Mouse (Mus musculus) intestine, embryonic 16.5 days (tissue): ENCODE measurements around the gene Chd9. TPM values are rescaled to one million over a fixed set of nuclear protein-coding genes. Genes with fewer than 3 reads are reported as not detected.

ENCODE experiments used
- ATAC-seq: fragments of 200-750 bp; cut with Nextera tagmentation; 2 replicates; pipeline ENCODE4 v1.8.0; 2017; ENCODE audit warnings: moderate TSS enrichment, moderate library complexity
- H3K27ac ChIP-seq: fragments of 300-500 bp; sonication (generic); 2 replicates; pipeline ENCODE4 v1.5.1; 2014; ENCODE audit warnings: mild to moderate bottlenecking, low read length
- H3K27me3 ChIP-seq: fragments of 300-500 bp; sonication (generic); replicated peaks from 2 replicates; pipeline ENCODE4 v1.6.1; 2014; ENCODE audit warnings: low read length, control low read depth, mixed read lengths; ENCODE audit not compliant: control insufficient read depth, insufficient read depth
- H3K36me3 ChIP-seq: fragments of 300-500 bp; sonication (generic); 2 replicates; pipeline ENCODE4 v1.6.1; 2014; ENCODE audit warnings: low read length, control low read depth; ENCODE audit not compliant: control insufficient read depth, insufficient read depth
- H3K4me1 ChIP-seq: fragments of 300-500 bp; sonication (generic); 2 replicates; pipeline ENCODE4 v1.6.1; 2014; ENCODE audit warnings: low read length, control low read depth, mixed read lengths; ENCODE audit not compliant: control insufficient read depth, insufficient read depth
- H3K4me2 ChIP-seq: fragments of 300-500 bp; sonication (generic); 2 replicates; pipeline ENCODE4 v1.6.1; 2014; ENCODE audit warnings: low read depth, low read length, control low read depth
- H3K4me3 ChIP-seq: fragments of 300-500 bp; sonication (generic); 2 replicates; pipeline ENCODE4 v1.5.1; 2014; ENCODE audit warnings: mild to moderate bottlenecking, low read length
- H3K9ac ChIP-seq: fragments of 300-500 bp; sonication (generic); 2 replicates; pipeline ENCODE4 v1.6.1; 2014; ENCODE audit warnings: low read depth, low read length
- H3K9me3 ChIP-seq: fragments of 300-500 bp; sonication (generic); 2 replicates; pipeline ENCODE4 v1.6.1; 2016; ENCODE audit warnings: low read length, control low read depth; ENCODE audit not compliant: control insufficient read depth
- WGBS: fragments of 180-500 bp; shearing (Covaris S2); extraction: QIAGEN DNeasy Blood & Tissue Kit; methylation state at CpG from one replicate; pipeline ENCODE4 v1.1.7; 2014; 5-methylcytosine and 5-hydroxymethylcytosine counted together
- polyA plus RNA-seq: library from polyadenylated mRNA; unstranded; fragments of >200 nt; fragmentation: Nextera tagmentation; extraction: Ambion mirVana; gene quantifications from 2 replicates; pipeline ENCODE4 v1.2.1, GENCODE M21; 2015

The Chd9 gene
- polyA plus RNA-seq, 1 experiment from 2014 or later: 283 TPM

GRCm38 (mm10) chr8:91054418-91054817 is 226.3 kb downstream of the Chd9 start:
- no peak overlapping the region for H3K4me2 ChIP-seq
- WGBS: 84% methylated on average over 4 of the region's 4 CpGs
- no peaks in the 10 kb centered on the region for H3K27me3 ChIP-seq

DNA sequence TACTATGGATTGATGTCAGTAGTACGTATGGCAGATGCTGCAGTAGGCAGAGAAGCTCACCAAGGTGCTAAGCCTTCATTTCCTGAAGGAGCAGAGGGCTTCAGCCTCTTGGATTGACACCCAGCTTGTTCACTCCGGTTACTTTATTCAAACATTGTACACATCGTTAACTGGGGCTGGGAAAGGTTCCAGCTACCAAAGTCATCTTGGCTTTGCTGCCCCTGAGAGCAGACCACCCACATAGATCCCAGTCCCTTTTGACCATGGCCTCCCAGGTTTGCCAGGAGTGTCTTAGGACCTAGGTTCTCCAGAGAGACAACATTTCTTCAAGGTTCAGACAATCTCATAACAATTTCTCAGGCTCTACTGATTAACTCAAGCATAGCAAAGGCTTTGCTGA is 228.7 kb downstream of the Chd9 start:
- WGBS: 37% methylated on average over 3 of the region's 3 CpGs
- Histone ChIP-seq H3K27me3 (no peaks in the 10 kb centered on the region), H3K9me3 (no peaks in the 10 kb centered on the region), H3K4me2 (no peak overlapping the region), H3K9ac (no peak overlapping the region), H3K36me3 (no peaks in the 10 kb centered on the region; the same call in 1 of the 2 replicates), H3K27ac (no peak overlapping the region), H3K4me3 (no peak overlapping the region), H3K4me1 (no peaks in the 10 kb centered on the region; the same call in 1 of the 2 replicates)
- ATAC-seq: no peak

More at GRCm38 (mm10) chr8:91054418-91054817, 226.3 kb downstream of the Chd9 start:
- Histone ChIP-seq H3K9me3 (no peaks in the 10 kb centered on the region), H3K4me1 (0 out of 2 replicates have a peak, but pooled peaks cover 2% of the 10 kb centered on the region), H3K36me3 (peaks cover 5% of the 10 kb centered on the region; the same call in 1 of the 2 replicates), H3K9ac (no peak overlapping the region), H3K4me3 (no peak overlapping the region), H3K27ac (no peak overlapping the region)
- no peak for ATAC-seq

DNA sequence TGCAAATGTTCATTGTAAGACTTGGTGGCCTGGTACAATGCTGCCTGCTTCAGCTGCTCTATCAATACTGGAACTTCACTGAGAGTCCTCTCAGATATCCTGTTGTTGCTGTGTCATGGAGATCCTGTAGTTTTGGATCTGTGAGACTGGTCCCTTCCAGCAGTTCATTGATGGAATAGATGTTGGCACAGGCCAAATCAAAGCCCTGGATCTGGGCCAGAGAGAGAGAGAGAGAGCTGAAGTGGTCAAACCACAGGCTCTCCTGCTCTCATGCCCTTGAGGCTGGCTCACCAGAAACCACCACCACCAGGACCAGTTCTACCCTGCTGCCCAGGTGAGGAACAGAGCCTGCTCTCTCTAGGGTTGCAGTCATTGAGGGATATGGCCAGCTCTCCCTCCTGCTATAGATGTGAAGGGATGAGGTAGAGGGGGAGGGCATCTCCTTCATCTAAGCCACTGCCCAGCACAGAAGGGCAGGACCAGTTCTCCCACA is 231.0 kb downstream of the Chd9 start:
- Histone ChIP-seq H3K9ac (no peak overlapping the region), H3K4me1 (no peaks in the 10 kb centered on the region; the same call in 1 of the 2 replicates), H3K36me3 (no peaks in the 10 kb centered on the region), H3K27ac (no peak overlapping the region), H3K4me2 (no peak overlapping the region), H3K27me3 (no peaks in the 10 kb centered on the region), H3K9me3 (no peaks in the 10 kb centered on the region), H3K4me3 (no peak overlapping the region)
- ATAC-seq: no peak

GRCm38 (mm10) chr8:91059884-91060510 is 231.8 kb downstream of the Chd9 start:
- Histone ChIP-seq H3K9me3 (no peaks in the 10 kb centered on the region), H3K27me3 (no peaks in the 10 kb centered on the region), H3K36me3 (no peaks in the 10 kb centered on the region), H3K4me3 (no peak overlapping the region), H3K4me1 (no peaks in the 10 kb centered on the region; the same call in 1 of the 2 replicates), H3K4me2 (no peak overlapping the region), H3K9ac (no peak overlapping the region), H3K27ac (no peak overlapping the region)
- 83% methylated on average over 7 of the region's 7 CpGs for WGBS
- ATAC-seq: no peak

GRCm38 (mm10) chr8:91060555-91061471 is 232.7 kb downstream of the Chd9 start:
- Histone ChIP-seq H3K27me3 (no peaks in the 10 kb centered on the region), H3K4me3 (no peak overlapping the region), H3K4me2 (0 out of 2 replicates have a peak overlapping the region, but pooled peaks have one; percentile 7), H3K9me3 (no peaks in the 10 kb centered on the region), H3K27ac (no peak overlapping the region), H3K4me1 (no peaks in the 10 kb centered on the region; the same call in 1 of the 2 replicates), H3K9ac (no peak overlapping the region), H3K36me3 (no peaks in the 10 kb centered on the region)
- peak; percentile 50; the same call in 1 of the 2 replicates for ATAC-seq
- WGBS: 75% methylated on average over 19 of the region's 19 CpGs

- ATAC-seq: no peak
- WGBS: 49% methylated on average over 4 of the region's 4 CpGs
- peaks cover 3% of the 10 kb centered on the region; the same call in 1 of the 2 replicates for H3K4me1 ChIP-seq
- H3K4me3 ChIP-seq: no peak overlapping the region
- H3K9me3 ChIP-seq: no peaks in the 10 kb centered on the region
- no peaks in the 10 kb centered on the region for H3K27me3 ChIP-seq
- H3K9ac ChIP-seq: no peak overlapping the region
- no peak overlapping the region for H3K4me2 ChIP-seq
- no peaks in the 10 kb centered on the region for H3K36me3 ChIP-seq
- no peak overlapping the region for H3K27ac ChIP-seq
These were observed 237.0 kb downstream of the Chd9 start for GRCm38 (mm10) chr8:91065179-91065578.

DNA sequence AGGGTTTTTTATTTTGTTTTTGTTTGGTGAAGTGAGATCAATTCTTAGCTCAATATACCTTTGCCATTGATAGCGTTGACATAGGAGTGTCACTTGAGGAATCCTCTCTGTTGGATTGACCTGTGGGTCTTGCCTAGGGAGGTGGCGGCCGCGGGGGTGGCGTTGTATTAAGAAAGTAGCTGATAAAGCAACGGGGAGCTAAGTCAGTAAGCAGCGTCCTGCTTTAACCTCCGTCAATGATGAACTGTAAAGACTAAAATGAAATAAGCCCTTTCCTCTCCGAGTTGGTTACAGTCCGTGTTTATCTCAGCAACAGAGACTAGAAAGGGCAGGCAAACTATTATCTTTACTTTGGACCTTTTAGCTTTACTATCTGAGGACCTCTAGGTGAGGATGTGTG is 241.3 kb downstream of the Chd9 start:
- Histone ChIP-seq H3K4me3 (peak overlapping the region; percentile 78), H3K36me3 (no peaks in the 10 kb centered on the region), H3K4me1 (peaks cover 8% of the 10 kb centered on the region), H3K27me3 (no peaks in the 10 kb centered on the region), H3K27ac (no peak overlapping the region), H3K9ac (peak overlapping the region; percentile 39; the same call in 1 of the 2 replicates), H3K4me2 (peak overlapping the region; percentile 63), H3K9me3 (no peaks in the 10 kb centered on the region)
- peak; percentile 26 for ATAC-seq
- 6% methylated on average over 10 of the region's 10 CpGs for WGBS

DNA sequence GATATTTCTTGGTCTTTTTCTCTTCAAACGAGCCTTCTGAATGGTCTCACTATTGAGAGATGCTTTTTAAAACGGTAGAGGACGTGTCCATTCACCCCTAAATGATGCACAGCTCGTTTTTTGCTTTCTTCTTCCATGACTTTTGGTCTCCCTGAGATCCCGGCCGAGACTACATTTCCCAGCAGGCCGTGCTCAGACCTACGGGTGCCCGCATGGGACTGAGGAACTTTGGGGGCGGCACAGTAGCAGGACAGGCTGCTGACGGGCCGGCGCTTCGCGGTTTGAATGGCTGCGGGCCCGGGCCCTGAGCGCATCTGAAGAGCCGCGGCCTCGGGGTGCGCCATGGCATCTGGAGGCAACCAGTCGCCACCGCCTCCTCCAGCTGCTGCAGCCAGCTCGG is 241.7 kb downstream of the Chd9 start, which contains the start of gene Rbl2:
Gene Rbl2 (plus strand): TSS at position 224 of the 400 bp plus-strand sequence.
- H3K4me3 ChIP-seq: peak within 1 kb of the TSS; percentile 78
- no peaks in the 10 kb centered on the region for H3K36me3 ChIP-seq
- H3K9me3 ChIP-seq: no peaks in the 10 kb centered on the region
- peak; percentile 96 for ATAC-seq
- H3K4me1 ChIP-seq: peaks cover 8% of the 10 kb centered on the region
- under 1% methylated on average over 25 of the region's 25 CpGs for WGBS
- H3K27me3 ChIP-seq: no peaks in the 10 kb centered on the region
- peak within 1 kb of the TSS; percentile 71 for H3K27ac ChIP-seq
- H3K9ac ChIP-seq: peak within 1 kb of the TSS; percentile 81
- peak within 1 kb of the TSS; percentile 63 for H3K4me2 ChIP-seq

DNA sequence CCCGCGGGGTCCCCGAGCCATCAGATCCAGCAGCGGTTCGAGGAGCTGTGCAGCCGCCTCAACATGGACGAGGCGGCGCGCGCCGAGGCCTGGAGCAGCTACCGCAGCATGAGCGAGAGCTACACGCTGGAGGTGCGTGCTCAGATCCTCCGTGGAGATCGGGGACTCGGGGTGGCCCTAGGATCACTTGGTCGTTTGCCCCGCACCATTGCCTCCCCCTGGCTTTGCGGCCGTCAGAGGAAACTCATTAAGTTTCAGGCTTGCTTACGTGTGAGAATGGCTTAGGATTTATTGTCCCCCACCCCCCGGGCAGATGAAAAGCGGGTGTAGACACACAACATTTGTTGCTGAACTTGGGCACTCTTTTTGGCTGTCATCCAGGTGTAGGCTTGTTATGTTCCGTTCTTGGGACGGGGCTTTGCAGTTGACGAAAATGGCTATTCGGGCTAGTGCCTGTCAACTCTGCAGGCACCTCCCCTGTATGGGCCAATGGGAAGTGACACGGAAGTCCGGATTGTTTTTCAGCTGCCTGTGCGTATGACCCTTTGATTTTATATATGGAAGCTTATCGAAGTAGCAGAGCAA is 242.2 kb downstream of the Chd9 start:
- ATAC-seq: peak; percentile 88
- Histone ChIP-seq H3K9ac (peak overlapping the region; percentile 81), H3K9me3 (no peaks in the 10 kb centered on the region), H3K27ac (peak overlapping the region; percentile 71), H3K4me2 (peak overlapping the region; percentile 46), H3K27me3 (no peaks in the 10 kb centered on the region), H3K4me1 (peaks cover 8% of the 10 kb centered on the region), H3K4me3 (peak overlapping the region; percentile 78), H3K36me3 (no peaks in the 10 kb centered on the region)
- under 1% methylated on average over 34 of the region's 34 CpGs for WGBS
